Mouse (Mus musculus): Measurements from ENCODE around the gene Higd2a. TPM values are rescaled to one million over a fixed set of nuclear protein-coding genes. Genes with fewer than 3 reads are reported as not detected.
A peak's percentile ranks its signal among the peaks of the same experiment; 100 is the strongest.

Higd2a gene
- polyA plus RNA-seq, 1 experiment from 2014 or later, result 144 TPM

GRCm38 (mm10) chr13:54564232-54565200 lies 25.5 kb upstream of the Higd2a start:
- DNase-seq (ENCODE audit: low spot score) (no peak), ATAC-seq (replicated peaks; ENCODE audit: low FRiP score) (peak; percentile 1; the same call in 1 of the 2 replicates)
- Histone ChIP-seq H3K4me1 (replicated peaks; ENCODE audit: control insufficient read depth, insufficient read depth, low read length) (peaks cover 6% of the 10 kb centered on the region; the same call in 1 of the 2 replicates), H3K9me3 (ENCODE audit: control insufficient read depth, low read length) (no peaks in the 10 kb centered on the region), H3K9ac (ENCODE audit: low read length) (peak overlapping the region; percentile 91), H3K4me2 (ENCODE audit: low read depth, low read length, severe bottlenecking) (peak overlapping the region; percentile 58), H3K36me3 (ENCODE audit: control insufficient read depth, insufficient read depth, low read length) (peaks cover 7% of the 10 kb centered on the region; the same call in 1 of the 2 replicates), H3K27ac (ENCODE audit: low read depth, low read length) (no peak overlapping the region), H3K27me3 (ENCODE audit: control insufficient read depth, insufficient read depth, low read length) (no peaks in the 10 kb centered on the region), H3K4me3 (ENCODE audit: low read depth, low read length) (peak overlapping the region; percentile 81)
- WGBS, result 12% methylated on average over 45 of the region's 45 CpGs

GRCm38 (mm10) chr13:54565201-54565581 lies 24.8 kb upstream of the Higd2a start, which contains the start of gene 4833439L19Rik:
TSS of gene 4833439L19Rik (minus strand) at chr13:54565435.
- Histone ChIP-seq H3K27me3 (ENCODE audit: control insufficient read depth, insufficient read depth, low read length) (no peaks in the 10 kb centered on the region), H3K4me1 (replicated peaks; ENCODE audit: control insufficient read depth, insufficient read depth, low read length) (peaks cover 6% of the 10 kb centered on the region; the same call in 1 of the 2 replicates), H3K27ac (ENCODE audit: low read depth, low read length) (no peak within 1 kb of the TSS), H3K4me2 (ENCODE audit: low read depth, low read length, severe bottlenecking) (peak within 1 kb of the TSS; percentile 58), H3K36me3 (ENCODE audit: control insufficient read depth, insufficient read depth, low read length) (peaks cover 1% of the 10 kb centered on the region; the same call in 1 of the 2 replicates), H3K9ac (ENCODE audit: low read length) (peak within 1 kb of the TSS; percentile 91), H3K9me3 (ENCODE audit: control insufficient read depth, low read length) (no peaks in the 10 kb centered on the region), H3K4me3 (ENCODE audit: low read depth, low read length) (peak within 1 kb of the TSS; percentile 81)
- DNase-seq (ENCODE audit: low spot score), result peak; percentile 97
- under 1% methylated on average over 27 of the region's 27 CpGs for WGBS
- peak; percentile 94 for ATAC-seq (replicated peaks; ENCODE audit: low FRiP score)

DNA sequence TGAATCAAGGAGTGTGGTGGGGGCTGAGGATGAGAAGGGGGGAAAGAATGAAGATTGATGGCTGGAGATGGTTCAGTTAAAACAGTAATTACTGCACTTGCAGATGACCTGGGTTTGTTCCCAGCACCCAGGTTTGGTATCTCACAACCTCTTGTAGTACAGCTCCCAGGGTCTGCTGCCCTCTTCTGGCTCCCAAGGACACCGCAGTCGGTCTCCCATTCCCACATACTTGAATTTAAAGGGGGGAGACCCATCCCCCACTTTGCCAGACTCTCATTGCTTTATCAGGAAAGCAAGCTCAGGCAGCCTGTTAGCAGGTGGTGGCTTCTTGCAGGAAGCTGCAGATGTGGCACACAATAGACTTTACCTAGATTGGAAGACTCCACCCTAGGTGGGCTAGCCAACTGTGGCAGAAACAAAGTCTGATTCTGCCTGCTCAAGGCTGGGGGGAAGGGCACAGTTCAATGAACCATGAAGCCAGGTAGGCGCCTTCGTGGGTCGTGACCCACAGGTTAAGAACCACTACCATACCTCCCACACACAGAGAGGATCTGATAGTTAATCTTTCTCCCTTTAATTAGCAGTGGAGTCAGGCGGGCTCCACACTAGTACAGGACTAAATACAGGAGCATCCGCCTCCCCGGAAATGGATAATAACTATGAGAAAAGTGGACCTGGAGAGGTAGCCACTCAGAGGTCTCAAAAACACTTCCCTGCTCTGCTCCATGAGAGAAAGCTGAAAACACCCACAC lies 24.2 kb upstream of the Higd2a start:
- Histone ChIP-seq H3K27me3 (ENCODE audit: control insufficient read depth, insufficient read depth, low read length) (no peaks in the 10 kb centered on the region), H3K9me3 (ENCODE audit: control insufficient read depth, low read length) (no peaks in the 10 kb centered on the region), H3K27ac (ENCODE audit: low read depth, low read length) (no peak overlapping the region), H3K4me2 (ENCODE audit: low read depth, low read length, severe bottlenecking) (peak overlapping the region; percentile 34), H3K9ac (ENCODE audit: low read length) (peak overlapping the region; percentile 91; the same call in 1 of the 2 replicates), H3K4me3 (ENCODE audit: low read depth, low read length) (peak overlapping the region; percentile 81), H3K36me3 (ENCODE audit: control insufficient read depth, insufficient read depth, low read length) (no peaks in the 10 kb centered on the region), H3K4me1 (replicated peaks; ENCODE audit: control insufficient read depth, insufficient read depth, low read length) (peaks cover 6% of the 10 kb centered on the region; the same call in 1 of the 2 replicates)
- ATAC-seq (replicated peaks; ENCODE audit: low FRiP score) (peak; percentile 62), DNase-seq (ENCODE audit: low spot score) (peak; percentile 71)
- 40% methylated on average over 8 of the region's 8 CpGs for WGBS

DNA sequence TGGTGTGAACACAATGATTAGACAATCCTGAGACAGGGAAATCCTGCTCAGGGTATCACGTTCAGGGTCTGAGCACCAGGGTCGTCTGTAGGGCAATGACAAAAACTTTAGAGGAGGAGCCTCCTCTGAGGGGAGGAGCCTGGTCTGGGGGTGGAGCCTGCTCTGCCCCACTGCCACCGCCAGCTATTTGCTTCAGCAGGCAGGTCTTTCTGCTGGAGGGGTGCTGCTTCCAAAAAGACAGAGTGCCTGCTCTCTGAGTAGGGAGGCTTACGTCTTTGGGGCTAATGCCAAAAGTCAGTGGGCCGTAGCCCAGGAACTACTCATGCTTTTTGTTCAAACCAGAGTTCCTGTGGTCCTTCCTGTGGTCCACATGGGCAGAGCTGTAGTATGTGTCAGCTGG lies 21.6 kb upstream of the Higd2a start:
- H3K4me3 ChIP-seq (ENCODE audit: low read depth, low read length), result no peak overlapping the region
- WGBS, result 39% methylated on average over 5 of the region's 5 CpGs
- no peak for ATAC-seq (replicated peaks; ENCODE audit: low FRiP score)
- no peaks in the 10 kb centered on the region for H3K27me3 ChIP-seq (ENCODE audit: control insufficient read depth, insufficient read depth, low read length)
- no peak overlapping the region for H3K9ac ChIP-seq (ENCODE audit: low read length)
- H3K9me3 ChIP-seq (ENCODE audit: control insufficient read depth, low read length), result no peaks in the 10 kb centered on the region
- no peak for DNase-seq (ENCODE audit: low spot score)
- H3K4me2 ChIP-seq (ENCODE audit: low read depth, low read length, severe bottlenecking), result no peak overlapping the region
- H3K36me3 ChIP-seq (ENCODE audit: control insufficient read depth, insufficient read depth, low read length), result no peaks in the 10 kb centered on the region
- H3K4me1 ChIP-seq (replicated peaks; ENCODE audit: control insufficient read depth, insufficient read depth, low read length), result peaks cover 10% of the 10 kb centered on the region; the same call in 1 of the 2 replicates
- H3K27ac ChIP-seq (ENCODE audit: low read depth, low read length), result no peak overlapping the region

- ATAC-seq (replicated peaks; ENCODE audit: low FRiP score), result no peak
- no peak overlapping the region for H3K4me2 ChIP-seq (ENCODE audit: low read depth, low read length, severe bottlenecking)
- WGBS, result 34% methylated on average over 1 of the region's 1 CpGs
Measured at GRCm38 (mm10) chr13:54569282-54569681, 20.7 kb upstream of the Higd2a start.

DNA sequence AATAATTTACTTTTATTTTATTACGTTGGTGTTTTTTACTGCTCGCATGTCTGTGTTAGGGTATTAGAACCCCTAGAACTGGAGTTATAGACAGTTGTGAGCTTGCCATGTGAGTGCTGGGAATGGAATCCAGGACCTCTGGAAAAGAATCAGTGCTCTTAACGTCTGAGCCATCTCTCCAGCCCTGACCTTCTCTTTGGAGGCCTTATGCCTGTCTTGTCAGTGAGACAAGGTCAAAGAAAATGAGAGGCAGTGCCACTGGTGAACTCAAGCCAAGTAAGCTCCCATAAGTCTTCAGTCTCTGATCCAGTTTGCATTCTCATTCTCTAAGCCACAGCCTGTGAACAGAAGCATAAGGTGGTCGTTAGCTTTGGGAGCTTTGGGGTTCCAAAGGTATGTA lies 19.3 kb upstream of the Higd2a start:
- Histone ChIP-seq H3K4me2 (ENCODE audit: low read depth, low read length, severe bottlenecking) (no peak overlapping the region), H3K27me3 (ENCODE audit: control insufficient read depth, insufficient read depth, low read length) (no peaks in the 10 kb centered on the region), H3K4me1 (replicated peaks; ENCODE audit: control insufficient read depth, insufficient read depth, low read length) (peaks cover 7% of the 10 kb centered on the region; the same call in 1 of the 2 replicates), H3K9me3 (ENCODE audit: control insufficient read depth, low read length) (no peaks in the 10 kb centered on the region), H3K36me3 (ENCODE audit: control insufficient read depth, insufficient read depth, low read length) (no peaks in the 10 kb centered on the region), H3K4me3 (ENCODE audit: low read depth, low read length) (no peak overlapping the region), H3K27ac (ENCODE audit: low read depth, low read length) (no peak overlapping the region), H3K9ac (ENCODE audit: low read length) (no peak overlapping the region)
- DNase-seq (ENCODE audit: low spot score), result no peak
- no peak for ATAC-seq (replicated peaks; ENCODE audit: low FRiP score)
- 75% methylated on average over 4 of the region's 4 CpGs for WGBS

More at GRCm38 (mm10) chr13:54569282-54569681, 20.7 kb upstream of the Higd2a start:
- Histone ChIP-seq H3K27ac (ENCODE audit: low read depth, low read length) (no peak overlapping the region), H3K4me3 (ENCODE audit: low read depth, low read length) (no peak overlapping the region), H3K9me3 (ENCODE audit: control insufficient read depth, low read length) (no peaks in the 10 kb centered on the region), H3K4me1 (replicated peaks; ENCODE audit: control insufficient read depth, insufficient read depth, low read length) (peaks cover 5% of the 10 kb centered on the region; the same call in 1 of the 2 replicates), H3K36me3 (ENCODE audit: control insufficient read depth, insufficient read depth, low read length) (no peaks in the 10 kb centered on the region), H3K27me3 (ENCODE audit: control insufficient read depth, insufficient read depth, low read length) (no peaks in the 10 kb centered on the region), H3K9ac (ENCODE audit: low read length) (no peak overlapping the region)
- DNase-seq (ENCODE audit: low spot score), result no peak

DNA sequence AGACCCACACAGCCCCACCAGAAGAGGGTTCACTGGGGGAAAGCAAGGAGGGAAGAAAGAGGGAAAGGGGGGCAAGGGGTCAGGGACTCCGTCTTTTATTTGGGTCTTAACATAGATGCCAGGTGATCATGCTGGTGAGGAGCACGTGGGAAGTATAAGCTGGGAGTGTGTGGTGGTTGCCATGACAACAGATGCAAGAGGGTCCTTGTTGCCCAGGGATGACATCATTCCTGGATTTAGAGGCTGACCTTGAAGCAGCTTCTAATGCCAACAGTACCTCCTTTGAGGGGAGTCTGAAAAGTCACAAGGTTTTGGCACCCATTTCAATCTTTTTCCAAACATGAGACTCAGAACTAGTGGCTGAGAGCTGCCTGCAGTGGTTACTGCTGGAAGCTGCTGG lies 18.4 kb upstream of the Higd2a start:
- ATAC-seq (replicated peaks; ENCODE audit: low FRiP score) (no peak), DNase-seq (ENCODE audit: low spot score) (no peak)
- Histone ChIP-seq H3K9me3 (ENCODE audit: control insufficient read depth, low read length) (no peaks in the 10 kb centered on the region), H3K9ac (ENCODE audit: low read length) (no peak overlapping the region), H3K4me3 (ENCODE audit: low read depth, low read length) (no peak overlapping the region), H3K27ac (ENCODE audit: low read depth, low read length) (no peak overlapping the region), H3K4me1 (replicated peaks; ENCODE audit: control insufficient read depth, insufficient read depth, low read length) (peaks cover 8% of the 10 kb centered on the region; the same call in 1 of the 2 replicates), H3K4me2 (ENCODE audit: low read depth, low read length, severe bottlenecking) (no peak overlapping the region), H3K36me3 (ENCODE audit: control insufficient read depth, insufficient read depth, low read length) (no peaks in the 10 kb centered on the region), H3K27me3 (ENCODE audit: control insufficient read depth, insufficient read depth, low read length) (no peaks in the 10 kb centered on the region)
- 57% methylated on average over 2 of the region's 2 CpGs for WGBS

DNA sequence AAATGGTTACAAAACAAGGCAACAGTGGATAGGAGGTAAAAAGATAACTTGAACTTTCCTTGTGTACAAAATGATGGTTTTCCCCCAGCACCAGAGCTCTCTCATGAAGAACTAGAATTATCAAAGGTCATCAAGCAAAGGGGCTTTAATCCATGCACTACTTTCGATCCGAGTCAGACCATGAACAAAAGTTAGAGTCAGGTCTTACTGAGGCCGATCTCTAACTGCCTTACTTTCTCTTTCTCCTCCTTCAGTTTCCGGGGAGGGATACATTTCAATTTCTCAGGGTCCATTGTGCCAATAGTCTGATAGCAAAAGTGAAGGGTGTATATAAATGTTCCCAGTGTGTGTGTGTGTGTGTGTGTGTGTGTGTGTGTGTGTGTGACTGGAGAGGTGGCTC lies 17.4 kb upstream of the Higd2a start:
- no peak overlapping the region for H3K4me2 ChIP-seq (ENCODE audit: low read depth, low read length, severe bottlenecking)
- no peak overlapping the region for H3K4me3 ChIP-seq (ENCODE audit: low read depth, low read length)
- 84% methylated on average over 4 of the region's 4 CpGs for WGBS
- no peak for ATAC-seq (replicated peaks; ENCODE audit: low FRiP score)
- DNase-seq (ENCODE audit: low spot score), result no peak
- H3K27me3 ChIP-seq (ENCODE audit: control insufficient read depth, insufficient read depth, low read length), result no peaks in the 10 kb centered on the region
- no peaks in the 10 kb centered on the region for H3K9me3 ChIP-seq (ENCODE audit: control insufficient read depth, low read length)
- H3K4me1 ChIP-seq (replicated peaks; ENCODE audit: control insufficient read depth, insufficient read depth, low read length), result peaks cover 8% of the 10 kb centered on the region; the same call in 1 of the 2 replicates
- H3K36me3 ChIP-seq (ENCODE audit: control insufficient read depth, insufficient read depth, low read length), result no peaks in the 10 kb centered on the region
- H3K9ac ChIP-seq (ENCODE audit: low read length), result no peak overlapping the region
- H3K27ac ChIP-seq (ENCODE audit: low read depth, low read length), result no peak overlapping the region
